Mouse (Mus musculus): ENCODE data around the gene Hs2st1. TPM values are rescaled to one million over a fixed set of nuclear protein-coding genes. Genes with fewer than 3 reads are reported as not detected.

The Hs2st1 gene
- 26.0 and 26.6 TPM in 2 replicates for polyA plus RNA-seq (2012; rRNA removed)

GRCm38 (mm10) chr3:144570047-144570815, at the start of gene Hs2st1, which contains the start of gene Selenof:
TSS of gene Hs2st1 (minus strand) at chr3:144570181.
TSS of gene Selenof (plus strand) at chr3:144570304.

Other genes starting within 250 kb of the Hs2st1 start
- gene Selenof, start 123 bp upstream of the Hs2st1 start, polyA plus RNA-seq (2012; rRNA removed) = 281 and 355 TPM in 2 replicates
- 37.3 and 38.4 TPM in 2 replicates for gene Sh3glb1, start 150.2 kb upstream of the Hs2st1 start, polyA plus RNA-seq (2012; rRNA removed)
- 1.5 and 1.7 TPM in 2 replicates for gene Clca3a1, start 190.8 kb upstream of the Hs2st1 start, polyA plus RNA-seq (2012; rRNA removed)
- gene Clca3a2, start 249.3 kb upstream of the Hs2st1 start, polyA plus RNA-seq (2012; rRNA removed) = 0.40 and 0.53 TPM in 2 replicates